Mouse (Mus musculus): ENCODE results near the gene Zswim3.

Zswim3 gene

GRCm38 (mm10) chr2:164806614-164807013, 1.7 kb downstream of the Zswim3 start:
- DNase-seq (ENCODE audit: low spot score in 2 of 2), result no peak

GRCm38 (mm10) chr2:164813557-164813956, 8.7 kb downstream of the Zswim3 start:
- DNase-seq (ENCODE audit: low spot score in 2 of 2), result no peak

- no peak for DNase-seq (ENCODE audit: low spot score in 2 of 2)
These were observed 10.4 kb downstream of the Zswim3 start for GRCm38 (mm10) chr2:164815348-164815747.

GRCm38 (mm10) chr2:164815821-164816220, 10.9 kb downstream of the Zswim3 start:
- DNase-seq (ENCODE audit: low spot score in 2 of 2), result no peak

GRCm38 (mm10) chr2:164817206-164817605, 12.3 kb downstream of the Zswim3 start:
- no peak for DNase-seq (ENCODE audit: low spot score in 2 of 2)

GRCm38 (mm10) chr2:164817703-164818102, 12.8 kb downstream of the Zswim3 start:
- DNase-seq (ENCODE audit: low spot score in 2 of 2), result no peak

GRCm38 (mm10) chr2:164821060-164821459, 16.2 kb downstream of the Zswim3 start:
- DNase-seq (ENCODE audit: low spot score in 2 of 2), result no peak

GRCm38 (mm10) chr2:164822636-164823165, 17.8 kb downstream of the Zswim3 start, which contains the start of gene Zswim1:
Gene Zswim1 (plus strand): TSS chr2:164822686.
- DNase-seq (ENCODE audit: low spot score in 2 of 2), result peak; percentile 97 to 99

- peak in 1 of 2 experiments; percentile 19 for DNase-seq (ENCODE audit: low spot score in 2 of 2)
These were observed 18.3 kb downstream of the Zswim3 start for GRCm38 (mm10) chr2:164823181-164823585.

GRCm38 (mm10) chr2:164823969-164824368, 19.1 kb downstream of the Zswim3 start:
- no peak for DNase-seq (ENCODE audit: low spot score in 2 of 2)

GRCm38 (mm10) chr2:164825521-164825920, 20.6 kb downstream of the Zswim3 start:
- DNase-seq (ENCODE audit: low spot score in 2 of 2), result no peak

- DNase-seq (ENCODE audit: low spot score in 2 of 2), result no peak
These were observed 22.4 kb downstream of the Zswim3 start for GRCm38 (mm10) chr2:164827146-164827850.

GRCm38 (mm10) chr2:164828437-164828836, 23.5 kb downstream of the Zswim3 start, which contains the start of gene Spata25:
Gene Spata25 (minus strand): TSS chr2:164828537.
- DNase-seq (ENCODE audit: low spot score in 2 of 2), result no peak

- DNase-seq (ENCODE audit: low spot score in 2 of 2), result no peak
These were observed 24.2 kb downstream of the Zswim3 start for GRCm38 (mm10) chr2:164829090-164829489.

GRCm38 (mm10) chr2:164831029-164831428, 26.1 kb downstream of the Zswim3 start:
- no peak for DNase-seq (ENCODE audit: low spot score in 2 of 2)

- no peak for DNase-seq (ENCODE audit: low spot score in 2 of 2)
These were observed 27.3 kb downstream of the Zswim3 start for GRCm38 (mm10) chr2:164832032-164832747.

GRCm38 (mm10) chr2:164832748-164833301, 27.9 kb downstream of the Zswim3 start, which contains the start of gene Ctsa:
Gene Ctsa (plus strand): TSS chr2:164832873.
- DNase-seq (ENCODE audit: low spot score in 2 of 2), result peak; percentile 67 to 77

- peak; percentile 72 to 75 for DNase-seq (ENCODE audit: low spot score in 2 of 2)
These were observed 28.5 kb downstream of the Zswim3 start, which contains the start of gene Neurl2 for GRCm38 (mm10) chr2:164833314-164833959. Gene Neurl2 (minus strand): TSS chr2:164833456.

GRCm38 (mm10) chr2:164834531-164834930, 29.6 kb downstream of the Zswim3 start:
- DNase-seq (ENCODE audit: low spot score in 2 of 2), result peak; percentile 19 to 38

GRCm38 (mm10) chr2:164835164-164835563, 30.3 kb downstream of the Zswim3 start:
- DNase-seq (ENCODE audit: low spot score in 2 of 2), result no peak

GRCm38 (mm10) chr2:164845782-164846181, 40.9 kb downstream of the Zswim3 start:
- DNase-seq (ENCODE audit: low spot score in 2 of 2), result no peak

GRCm38 (mm10) chr2:164850061-164850460, 45.2 kb downstream of the Zswim3 start:
- DNase-seq (ENCODE audit: low spot score in 2 of 2), result peak; percentile 37 to 43

Measured in thymus, postnatal 10 days (tissue).